Mouse (Mus musculus): ENCODE data around the gene Ccdc149.

Gene Ccdc149

DNA sequence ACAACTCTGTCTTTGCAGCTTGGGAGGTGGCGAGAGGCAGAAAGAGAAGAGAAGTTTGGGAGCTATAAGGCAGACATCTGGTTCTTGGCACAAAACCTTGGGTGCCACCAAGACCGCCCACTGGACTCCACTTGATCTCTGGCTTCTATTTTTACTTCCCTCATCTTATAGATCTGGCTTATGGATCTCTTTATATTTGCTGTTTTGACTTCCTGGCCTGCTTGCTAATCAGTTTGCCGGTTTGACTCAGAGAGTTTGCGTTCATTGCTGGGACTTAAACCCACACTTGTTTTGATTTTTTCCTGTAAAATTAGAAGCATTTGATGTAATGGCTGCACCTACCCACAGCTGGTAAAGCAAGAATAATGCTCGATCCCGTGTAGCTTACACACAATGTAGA is 100.4 kb downstream of the Ccdc149 start:
- DNase-seq (ENCODE audit: low spot score) = no peak

DNA sequence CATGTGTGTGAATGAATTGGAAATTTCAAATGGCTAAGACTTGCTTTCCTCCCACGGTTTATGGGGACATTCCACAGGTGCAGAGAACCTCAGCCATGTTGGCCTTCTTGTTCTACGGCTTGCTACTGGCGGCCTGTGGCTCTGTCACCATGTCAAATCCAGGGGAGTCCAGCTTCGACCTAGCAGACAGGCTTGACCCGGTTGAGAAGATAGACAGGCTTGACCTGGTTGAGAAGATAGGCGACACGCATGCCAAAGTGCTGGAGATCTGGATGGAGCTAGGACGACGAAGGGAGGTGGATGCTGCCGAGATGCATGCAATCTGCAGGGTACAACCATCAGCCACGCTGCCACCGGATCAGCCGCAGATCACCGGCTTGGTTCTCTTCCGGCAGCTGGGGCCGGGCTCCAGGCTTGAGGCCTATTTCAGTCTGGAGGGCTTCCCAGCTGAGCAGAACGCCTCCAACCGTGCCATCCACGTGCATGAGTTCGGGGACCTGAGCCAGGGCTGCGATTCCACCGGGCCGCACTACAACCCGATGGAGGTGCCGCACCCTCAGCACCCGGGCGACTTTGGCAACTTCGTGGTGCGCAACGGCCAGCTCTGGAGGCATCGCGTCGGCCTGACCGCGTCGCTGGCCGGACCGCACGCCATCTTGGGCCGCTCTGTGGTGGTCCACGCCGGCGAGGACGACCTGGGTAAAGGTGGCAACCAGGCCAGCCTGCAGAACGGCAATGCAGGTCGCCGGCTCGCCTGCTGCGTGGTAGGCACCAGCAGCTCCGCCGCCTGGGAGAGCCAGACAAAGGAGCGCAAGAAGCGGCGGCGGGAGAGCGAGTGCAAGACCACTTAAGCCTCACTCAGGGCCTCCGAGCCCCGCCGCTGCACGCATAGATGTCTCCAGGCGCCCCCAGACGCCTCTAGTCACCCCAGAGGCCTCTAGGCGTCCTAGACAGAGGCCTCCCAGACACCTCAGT is 103.2 kb downstream of the Ccdc149 start:
- no peak for DNase-seq (ENCODE audit: low spot score)

DNA sequence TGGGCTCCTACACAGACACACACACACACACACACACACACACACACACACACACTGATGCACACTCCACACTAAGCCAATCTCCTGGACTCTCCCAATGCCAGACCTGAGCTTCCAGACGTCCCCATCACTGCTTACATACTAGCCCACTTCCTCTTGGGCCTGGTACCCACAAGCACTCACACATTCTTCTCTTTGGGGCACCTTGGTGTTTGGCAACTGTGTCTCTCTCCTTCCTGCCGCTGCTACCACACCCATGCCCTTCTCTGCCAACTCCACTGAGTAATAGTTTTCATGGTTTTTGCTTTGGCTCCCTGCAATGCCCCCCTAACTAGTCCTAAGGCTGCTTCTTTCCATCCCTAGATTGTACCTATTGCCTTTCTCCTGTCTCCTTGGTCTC is 104.7 kb downstream of the Ccdc149 start:
- DNase-seq (ENCODE audit: low spot score) = no peak

DNA sequence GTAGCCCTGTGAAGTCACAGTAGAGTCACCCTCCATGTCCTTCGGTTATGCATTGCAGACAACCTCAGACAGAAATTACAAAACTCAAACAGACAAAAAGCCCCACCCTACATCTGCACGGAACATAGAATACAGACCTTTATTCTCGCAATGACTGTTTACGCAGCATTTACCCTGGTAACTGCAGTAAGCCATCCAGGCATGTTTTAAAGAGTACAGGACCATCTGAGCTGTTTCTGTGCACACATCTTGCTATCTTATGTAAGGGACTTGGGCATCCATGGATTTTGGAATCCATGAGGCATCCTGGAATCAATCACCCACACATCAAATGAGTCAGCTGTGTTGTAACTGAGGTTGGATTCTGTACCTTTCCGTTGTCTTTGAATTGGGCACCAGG is 105.4 kb downstream of the Ccdc149 start:
- no peak for DNase-seq (ENCODE audit: low spot score)

DNA sequence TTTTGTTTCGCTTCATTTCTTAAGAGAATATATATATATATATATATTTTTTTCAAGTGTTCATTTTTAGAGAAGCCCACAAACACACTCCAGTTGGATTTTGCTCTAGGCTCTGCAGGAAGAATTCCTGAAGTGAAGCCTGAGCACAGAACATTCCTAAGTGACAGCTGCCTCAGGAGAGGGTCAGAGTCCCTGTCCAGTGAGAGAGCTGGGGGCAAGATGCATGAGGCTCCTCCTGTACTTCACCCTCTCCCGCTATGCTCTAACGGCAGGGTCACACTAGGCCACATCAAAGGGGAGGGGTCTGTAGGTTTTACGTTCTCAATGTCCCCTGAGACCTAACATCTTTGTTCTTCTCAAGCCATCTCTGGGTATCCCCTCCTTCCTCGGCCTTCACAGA is 106.8 kb downstream of the Ccdc149 start:
- no peak for DNase-seq (ENCODE audit: low spot score)

DNA sequence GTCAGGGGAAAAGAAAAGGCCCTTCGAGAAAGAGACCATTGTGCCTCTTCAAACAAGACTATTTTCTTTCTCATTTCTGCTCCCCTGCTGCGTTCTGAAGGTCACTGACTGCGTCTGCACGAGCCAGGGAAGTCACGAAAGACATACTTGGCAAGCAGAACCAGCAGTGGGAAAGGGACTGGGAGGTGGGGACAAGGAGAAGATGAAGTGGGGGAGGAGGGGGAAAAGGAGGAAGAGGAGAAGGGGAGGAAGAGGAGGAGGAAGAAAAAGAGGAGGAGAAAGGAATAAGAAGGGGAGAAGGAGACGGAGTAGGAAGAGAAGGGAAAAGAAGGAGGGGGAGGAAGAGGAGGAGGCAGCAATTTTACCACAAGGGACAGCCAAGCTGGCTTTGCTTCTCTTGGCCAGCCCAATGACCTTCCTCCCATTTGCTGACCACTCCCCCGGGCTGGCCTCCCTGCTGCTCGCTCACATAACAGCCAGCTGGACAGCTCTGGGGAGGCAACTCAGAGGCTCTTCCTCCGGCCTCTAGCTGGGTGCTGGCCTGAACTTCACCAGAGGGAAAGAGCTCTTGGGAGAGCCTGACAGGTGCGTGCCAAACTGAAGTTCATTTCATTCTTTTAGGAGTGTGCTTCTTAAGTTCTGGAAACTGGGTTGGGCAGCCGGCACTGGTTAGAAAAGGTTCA is 107.7 kb downstream of the Ccdc149 start, which contains the start of gene Sod3:
TSS of gene Sod3 (plus strand) at position 324 of the 683 bp plus-strand sequence.
- no peak for DNase-seq (ENCODE audit: low spot score)

DNA sequence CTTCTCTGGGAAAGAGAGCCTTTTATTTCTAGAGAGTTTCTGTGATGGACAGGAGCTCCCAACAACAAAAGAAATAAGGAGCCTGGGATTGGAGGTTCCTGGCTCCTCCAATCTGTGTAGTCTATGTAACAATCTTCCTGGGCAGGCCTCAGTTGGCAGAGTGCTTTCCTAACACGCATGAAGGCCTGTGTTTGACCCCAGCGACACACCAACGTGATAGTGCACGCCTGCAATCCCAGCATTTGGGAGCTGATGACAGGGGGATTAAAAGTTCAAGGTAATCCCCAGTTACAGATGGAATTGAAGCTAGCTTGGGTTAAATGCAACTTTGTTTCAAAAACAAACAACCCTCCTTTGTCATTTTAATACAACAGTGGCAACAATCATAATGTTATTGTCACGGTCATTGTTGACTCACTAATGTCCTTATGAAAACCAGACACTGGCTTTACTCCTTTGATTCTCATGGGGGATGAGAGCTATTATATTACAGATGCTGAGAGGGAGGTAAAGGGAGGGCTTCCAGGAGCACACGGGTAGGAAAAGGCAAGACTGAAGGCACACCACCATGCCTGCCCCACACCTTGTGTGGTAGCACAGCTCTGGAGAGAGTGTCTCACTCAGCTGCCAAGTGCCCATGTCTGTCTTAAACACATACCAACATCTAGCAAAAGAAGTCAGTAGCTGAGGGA is 108.4 kb downstream of the Ccdc149 start:
- DNase-seq (ENCODE audit: low spot score) = no peak

DNA sequence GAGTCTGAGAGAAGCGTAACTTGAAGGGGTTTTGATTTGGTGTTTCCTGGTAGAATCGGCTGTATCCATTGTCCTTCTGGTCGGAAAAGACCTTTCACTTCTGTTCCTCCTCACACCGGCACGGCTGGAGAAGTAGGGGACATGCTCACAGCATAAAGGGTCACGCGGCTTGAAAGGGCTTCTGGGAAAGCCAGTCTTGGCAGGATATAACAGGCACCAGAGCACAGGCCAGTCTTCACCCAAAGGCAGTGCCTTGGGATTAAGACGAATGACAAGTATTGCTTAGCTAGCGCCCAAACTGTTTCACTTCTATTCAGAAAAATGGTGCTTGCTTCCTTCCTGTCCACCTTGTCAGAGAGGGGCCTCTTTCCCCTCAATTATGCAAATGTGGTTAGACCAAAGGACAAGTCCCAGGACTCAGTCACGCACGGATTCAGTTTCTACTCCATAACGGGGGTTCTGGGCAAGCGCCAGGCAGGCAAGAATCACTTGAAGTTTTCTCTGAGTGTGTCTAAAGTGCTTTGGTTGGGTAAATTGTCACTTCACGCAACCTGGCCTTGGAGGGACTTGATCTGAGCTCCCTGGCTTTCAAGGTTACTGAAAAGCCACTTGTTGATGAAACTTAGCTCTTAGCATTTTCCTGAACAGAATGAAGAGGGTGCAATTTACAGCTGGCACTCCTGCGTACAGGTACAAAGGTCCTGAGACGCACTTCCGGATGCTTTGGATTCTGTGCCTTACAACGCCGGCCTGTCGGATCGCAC is 110.9 kb downstream of the Ccdc149 start:
- DNase-seq (ENCODE audit: low spot score) = no peak

DNA sequence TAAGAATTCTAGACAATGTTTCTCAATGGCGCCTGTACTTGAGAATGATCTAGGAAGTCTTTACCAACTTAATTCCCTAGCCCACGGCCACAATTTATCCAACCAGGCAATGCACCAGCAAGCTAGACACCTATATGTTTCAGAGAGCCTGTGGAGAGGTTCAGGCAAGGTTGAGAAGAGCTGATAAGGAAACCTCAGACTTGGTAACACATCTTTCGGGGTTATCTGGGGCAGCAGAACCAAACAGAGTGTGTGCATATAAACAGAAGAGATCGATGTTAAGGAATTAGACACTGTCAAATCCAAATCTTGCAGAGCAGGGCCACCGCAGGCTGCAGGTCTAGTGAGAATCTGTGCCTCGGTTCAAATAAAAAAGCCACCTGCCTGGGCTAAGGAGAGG is 113.2 kb downstream of the Ccdc149 start:
- no peak for DNase-seq (ENCODE audit: low spot score)

DNA sequence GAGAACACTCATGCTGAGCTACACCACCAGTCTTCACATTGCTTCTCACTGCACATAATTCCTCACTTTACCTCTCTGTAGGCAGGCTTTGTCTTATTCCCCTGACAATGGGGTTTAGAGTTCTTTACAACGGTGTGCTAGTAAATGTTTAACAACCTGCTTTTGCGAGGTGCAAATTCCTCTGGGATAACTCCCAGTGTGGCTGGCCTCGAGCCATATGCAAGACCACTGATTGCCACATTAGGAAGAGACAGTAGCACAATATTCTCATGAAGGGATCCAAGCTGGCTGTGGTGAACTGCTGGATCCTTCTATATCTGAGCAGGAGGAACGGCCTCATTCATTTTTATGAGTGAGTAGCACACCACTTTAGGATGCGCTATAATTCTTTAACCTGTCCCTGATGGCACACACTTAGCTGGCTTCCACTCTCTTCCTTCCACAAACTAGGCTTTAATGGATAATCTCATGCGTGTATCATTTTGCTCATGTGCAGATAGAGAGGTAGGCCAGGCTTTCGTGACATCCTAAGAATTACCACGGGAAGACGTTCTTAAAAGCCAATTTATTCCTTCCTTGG is 114.1 kb downstream of the Ccdc149 start:
- no peak for DNase-seq (ENCODE audit: low spot score)

DNA sequence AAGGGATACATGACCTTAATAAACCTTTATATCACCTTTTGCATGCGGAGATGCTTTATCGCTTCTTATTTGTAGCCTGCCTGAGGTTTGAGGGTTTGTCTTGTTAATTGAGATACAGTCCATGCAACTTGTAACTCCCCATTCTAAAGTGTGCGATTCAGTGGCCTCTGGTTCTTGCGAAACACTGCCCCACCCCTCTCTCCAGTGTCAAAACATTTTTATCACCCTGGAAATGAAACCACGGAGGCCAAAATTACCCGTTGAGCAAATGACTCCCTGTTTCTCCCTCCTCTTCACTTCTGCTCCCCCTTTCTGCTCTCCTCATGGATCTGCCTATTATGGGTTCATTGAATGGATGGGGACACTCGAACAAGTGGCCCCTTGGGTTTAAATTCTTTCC is 115.7 kb downstream of the Ccdc149 start:
- no peak for DNase-seq (ENCODE audit: low spot score)

DNA sequence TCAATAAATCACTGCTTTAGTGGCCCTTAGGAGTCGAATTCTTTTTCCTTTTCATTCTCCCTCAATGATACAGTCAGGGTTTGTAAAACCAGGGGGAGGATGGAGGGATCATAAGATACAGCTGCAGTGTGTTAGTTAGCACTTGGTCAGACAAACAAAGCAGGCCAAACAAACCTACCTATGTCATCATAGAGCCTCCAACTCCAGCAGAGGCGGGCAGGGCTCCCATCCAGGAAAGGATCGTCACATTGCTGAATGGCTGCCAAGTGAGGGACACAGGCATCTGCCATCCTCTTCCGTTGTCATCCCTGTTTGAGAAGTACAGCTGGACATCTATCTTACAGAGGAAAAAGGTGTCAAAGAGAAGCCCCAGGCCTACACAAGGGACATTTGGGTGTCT is 116.9 kb downstream of the Ccdc149 start:
- no peak for DNase-seq (ENCODE audit: low spot score)

DNA sequence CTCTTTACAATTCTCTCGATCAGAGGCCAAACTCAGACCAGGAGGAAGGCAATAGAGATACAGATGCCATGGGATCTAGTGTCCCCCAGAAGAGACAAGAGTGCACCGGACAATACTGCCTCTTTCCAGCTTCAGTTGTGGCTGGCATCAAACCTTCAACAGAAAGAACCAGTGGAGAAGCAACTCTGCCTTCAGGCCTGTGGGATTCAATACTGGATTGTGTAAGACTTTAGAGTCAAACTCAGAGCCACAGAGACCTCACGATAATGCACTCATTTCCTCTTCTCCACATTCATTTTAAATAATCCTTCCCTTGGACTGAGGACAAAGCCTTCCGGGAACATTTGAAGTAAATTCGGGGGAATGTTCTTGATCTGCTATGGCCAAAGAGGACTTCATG is 118.6 kb downstream of the Ccdc149 start:
- no peak for DNase-seq (ENCODE audit: low spot score)

DNA sequence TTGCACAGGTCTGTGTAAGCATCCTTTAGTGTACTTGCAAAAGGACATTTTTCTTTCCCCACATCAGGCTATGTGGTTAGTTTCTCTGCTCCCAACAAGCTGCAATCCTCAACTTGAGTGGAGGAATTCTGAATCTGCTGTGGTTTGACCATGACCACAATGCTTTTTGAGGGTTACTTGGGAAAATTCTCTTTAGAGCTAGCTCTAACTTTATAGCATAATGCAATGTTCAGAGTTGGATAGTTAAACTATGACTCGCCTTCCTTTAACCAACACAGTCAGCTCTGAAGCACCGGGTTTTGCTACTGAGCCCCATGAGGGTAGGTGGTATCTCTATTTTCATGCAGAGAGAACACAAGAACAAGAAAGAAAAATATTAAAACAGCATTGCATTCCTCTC is 119.8 kb downstream of the Ccdc149 start:
- no peak for DNase-seq (ENCODE audit: low spot score)

DNA sequence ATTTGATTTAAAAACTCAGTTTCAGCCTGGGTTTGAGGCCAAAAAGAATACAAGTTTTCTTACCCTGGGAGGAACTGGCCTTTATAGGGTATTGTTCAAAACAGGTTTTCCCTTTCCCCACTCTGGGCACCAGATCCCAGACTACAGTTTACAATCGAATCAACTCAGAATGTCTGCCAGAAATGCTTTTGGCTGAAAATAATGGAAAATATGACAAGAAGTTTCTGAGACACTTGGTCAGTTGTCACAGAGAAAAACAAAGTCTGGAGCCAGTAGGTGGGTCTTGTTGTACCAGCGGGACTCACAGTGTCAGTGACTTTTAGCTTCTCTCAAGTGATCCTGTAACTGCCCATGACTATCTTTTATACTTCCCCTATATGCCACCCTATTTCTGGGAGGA is 120.9 kb downstream of the Ccdc149 start:
- no peak for DNase-seq (ENCODE audit: low spot score)

DNA sequence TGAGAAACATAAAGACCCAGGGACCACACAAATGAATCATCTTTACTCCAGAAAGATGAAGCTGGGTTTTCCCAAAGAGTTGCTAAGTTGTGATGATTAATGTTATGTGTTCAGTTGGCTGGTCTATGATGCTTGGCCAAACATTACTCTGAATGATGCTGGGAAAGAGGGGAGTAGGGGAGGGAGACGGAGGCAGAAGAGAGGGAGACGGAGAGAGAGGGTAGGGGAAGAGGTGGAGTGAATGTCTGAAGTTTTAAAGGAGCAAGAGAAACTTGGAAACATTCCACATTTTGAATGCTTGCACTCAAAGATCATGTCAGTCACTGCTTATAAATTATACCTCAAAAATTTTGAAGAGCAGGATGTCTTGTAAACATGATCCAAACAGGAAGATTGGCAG is 124.4 kb downstream of the Ccdc149 start:
- no peak for DNase-seq (ENCODE audit: low spot score)

DNA sequence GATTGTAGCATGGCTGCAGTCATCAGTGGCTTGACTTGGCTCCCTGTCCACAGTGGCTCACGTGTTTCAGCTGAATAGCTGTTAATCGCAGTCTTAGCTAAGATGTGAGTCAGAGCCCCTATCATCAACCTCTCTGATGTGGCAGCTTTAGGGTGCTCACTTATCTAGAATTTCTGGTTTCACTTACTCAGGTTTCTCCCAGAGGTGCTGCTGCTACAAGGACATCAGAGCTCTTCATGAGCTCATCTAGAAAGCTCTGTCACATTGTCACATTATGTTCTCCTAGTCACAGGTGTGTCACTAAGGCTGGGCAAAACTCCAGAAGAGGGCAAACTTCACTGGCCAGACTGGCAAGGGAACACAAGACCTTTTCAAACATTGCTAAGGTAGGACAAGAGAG is 132.2 kb downstream of the Ccdc149 start:
- DNase-seq (ENCODE audit: low spot score) = no peak

DNA sequence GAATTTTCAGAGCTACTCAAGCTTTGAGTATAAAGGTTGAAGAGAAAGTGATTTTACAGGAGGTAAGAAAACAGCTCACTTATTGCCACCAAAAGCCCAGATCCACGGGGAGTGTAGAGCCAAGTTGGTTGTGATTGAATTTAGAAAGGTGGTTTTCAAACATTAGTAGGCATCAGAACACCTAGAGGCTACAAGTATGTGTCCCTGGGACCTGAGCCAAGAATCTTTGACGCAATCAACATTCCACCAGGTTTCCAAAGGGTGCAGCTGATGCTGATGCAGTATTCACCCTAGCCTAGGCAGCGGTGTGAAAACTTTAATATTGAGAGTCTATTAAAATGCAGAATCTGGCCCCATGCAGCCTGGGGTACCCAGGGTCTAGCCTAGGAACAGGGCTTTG is 135.7 kb downstream of the Ccdc149 start:
- DNase-seq (ENCODE audit: low spot score) = no peak

DNA sequence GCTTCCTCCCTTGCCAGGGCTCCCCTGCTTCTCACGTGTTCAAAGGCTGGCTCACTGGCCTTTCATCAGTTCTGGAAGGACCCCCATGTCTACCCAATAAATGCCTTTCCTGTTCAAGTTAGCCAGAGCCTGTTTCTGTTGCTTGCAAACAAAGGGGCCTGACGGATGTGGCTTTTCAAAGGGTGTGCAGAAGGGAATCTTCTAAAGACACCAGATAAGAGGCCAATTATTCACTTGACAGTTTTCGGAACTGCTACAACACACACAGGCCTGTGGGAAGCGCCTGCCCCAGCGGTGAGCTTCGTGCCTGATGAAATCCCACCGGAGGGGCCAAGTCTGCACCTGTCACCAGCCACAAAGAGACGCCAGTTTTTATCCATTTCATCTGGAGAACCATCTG is 139.2 kb downstream of the Ccdc149 start:
- DNase-seq (ENCODE audit: low spot score) = no peak

Measured in MN1 (cell line).